Mouse (Mus musculus): ENCODE results near the gene Ceacam18.
"Not testable (repeated sequence)": the region's sequence is repeated elsewhere in the genome, so short reads cannot be mapped to it uniquely, and the experiment has no call there.

The Ceacam18 gene

DNA sequence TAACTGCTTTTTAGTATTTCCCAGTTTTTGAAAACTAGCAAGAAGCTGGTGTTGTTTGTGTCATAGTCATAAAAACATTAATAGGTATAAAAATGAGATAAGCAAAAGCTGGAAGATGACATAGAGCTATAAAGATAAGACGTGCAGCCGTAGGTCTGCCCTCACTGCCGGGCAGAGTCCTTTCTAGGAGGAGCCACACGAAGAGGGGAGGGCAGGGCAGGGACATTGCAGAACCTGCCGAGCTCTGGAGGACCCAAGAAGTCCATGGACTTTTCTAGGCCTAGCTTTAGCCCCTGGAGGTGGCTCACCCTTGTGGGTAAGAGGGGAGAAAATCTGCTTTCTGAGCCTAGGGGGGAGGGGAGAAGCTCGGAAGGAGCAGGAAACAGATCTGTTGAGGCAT lies at the start of gene Ceacam18:
Gene Ceacam18 (plus strand): TSS at position 208 of the 400 bp plus-strand sequence.
- no peak for DNase-seq (ENCODE audit: low read depth)

- DNase-seq (ENCODE audit: low read depth) = no peak
Measured at GRCm38 (mm10) chr7:43584790-43585189, 49.7 kb upstream of the Ceacam18 start.

GRCm38 (mm10) chr7:43601884-43602283 lies 32.6 kb upstream of the Ceacam18 start:
- no peak for DNase-seq (ENCODE audit: low read depth)

DNA sequence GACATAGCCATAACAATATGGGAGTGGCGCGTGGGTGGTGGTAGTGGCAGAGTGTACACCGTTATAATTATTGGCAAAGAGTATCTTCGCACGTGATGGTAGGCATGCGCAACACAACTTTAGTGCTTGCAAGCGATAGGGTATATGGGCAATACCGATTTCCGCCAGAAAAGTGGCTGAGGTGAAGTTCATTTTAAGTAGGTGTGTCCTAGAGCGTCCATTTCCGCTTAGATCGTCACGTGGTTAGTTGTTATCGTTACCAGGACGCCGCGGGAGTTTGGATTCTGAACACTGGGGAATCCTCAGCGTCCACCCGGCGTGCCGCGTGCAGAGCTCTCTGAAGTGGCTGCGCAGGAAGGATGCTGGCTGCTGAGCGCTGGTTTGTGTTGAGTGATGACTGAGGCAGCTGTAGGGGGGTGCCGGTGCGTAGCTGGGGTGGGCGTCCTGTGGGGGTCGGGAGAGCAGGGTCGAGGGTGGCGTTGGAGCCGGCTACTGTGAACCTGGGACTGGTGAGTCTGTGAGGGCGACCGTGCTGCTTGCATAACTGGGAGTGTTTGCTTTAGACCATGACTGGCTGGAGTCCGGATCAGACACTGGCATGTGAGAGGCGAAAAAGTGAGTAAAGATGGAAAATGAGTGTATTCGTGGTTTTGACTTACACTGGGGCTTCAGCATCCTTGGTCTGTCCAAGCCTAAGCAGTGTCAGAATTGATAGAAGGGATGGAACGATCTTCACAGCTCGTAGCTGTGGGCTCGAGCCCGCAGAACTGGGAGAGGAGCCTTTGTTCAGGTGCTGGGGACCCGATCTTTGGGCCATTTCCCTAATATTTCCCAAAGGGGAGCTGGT lies 27.4 kb upstream of the Ceacam18 start, which contains the start of gene Zfp819:
Gene Zfp819 (plus strand): TSS at position 274 of the 847 bp plus-strand sequence.
- DNase-seq (ENCODE audit: low read depth) = peak; percentile 28

DNA sequence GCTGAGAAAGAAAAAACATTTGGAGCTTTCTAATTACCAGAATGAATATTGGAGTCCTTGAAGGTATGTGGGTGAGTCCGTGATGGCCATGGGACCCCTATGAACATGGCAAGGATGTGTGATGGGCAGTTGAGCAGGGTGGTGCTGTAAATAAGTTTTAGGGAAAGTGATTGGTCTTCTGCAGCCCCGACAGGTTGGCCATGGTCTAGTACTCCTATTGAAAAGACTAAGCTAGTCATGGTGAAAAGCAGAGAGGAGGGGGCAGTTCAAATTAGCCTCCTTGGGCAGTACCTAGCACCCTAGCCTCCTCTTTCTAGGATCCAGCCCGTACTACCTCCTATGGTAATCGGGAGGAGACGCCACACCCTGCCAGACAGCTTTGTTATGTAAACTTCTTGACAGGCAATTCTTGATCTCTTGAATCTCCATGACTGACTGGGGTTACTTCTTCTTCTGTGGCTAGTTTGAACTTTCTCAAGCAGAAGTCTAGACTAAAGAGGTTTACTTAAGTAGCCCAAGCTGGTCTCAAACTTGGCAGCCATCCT lies 26.7 kb upstream of the Ceacam18 start:
- DNase-seq (ENCODE audit: low read depth) = no peak

DNA sequence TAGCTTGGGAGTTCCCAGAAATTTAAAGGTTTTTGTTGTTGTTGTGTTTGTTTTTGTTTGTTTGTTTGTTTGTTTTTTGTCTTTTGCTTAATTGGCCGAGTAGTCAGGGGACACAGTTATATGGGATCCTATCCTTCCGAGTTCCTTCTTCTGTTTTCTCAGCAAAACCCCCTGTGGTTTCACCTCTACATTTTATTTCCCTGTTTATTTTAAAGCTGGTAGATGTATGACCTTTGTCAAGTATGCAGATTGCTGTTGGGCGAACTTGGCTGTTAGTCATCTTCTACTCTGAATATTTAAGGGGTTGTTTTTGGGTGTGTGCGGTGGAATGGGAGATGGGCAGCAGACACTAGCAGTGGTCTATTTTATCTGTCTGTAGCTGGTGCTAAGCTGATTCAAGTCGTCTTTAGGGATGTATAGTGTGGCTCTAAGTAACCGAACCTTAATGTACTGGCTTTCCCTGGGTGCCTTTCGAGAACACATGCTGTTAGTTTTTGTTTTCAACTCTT lies 26.1 kb upstream of the Ceacam18 start:
- no peak for DNase-seq (ENCODE audit: low read depth)

- DNase-seq (ENCODE audit: low read depth) = no peak
Measured at GRCm38 (mm10) chr7:43613816-43614551, 20.5 kb upstream of the Ceacam18 start.

DNA sequence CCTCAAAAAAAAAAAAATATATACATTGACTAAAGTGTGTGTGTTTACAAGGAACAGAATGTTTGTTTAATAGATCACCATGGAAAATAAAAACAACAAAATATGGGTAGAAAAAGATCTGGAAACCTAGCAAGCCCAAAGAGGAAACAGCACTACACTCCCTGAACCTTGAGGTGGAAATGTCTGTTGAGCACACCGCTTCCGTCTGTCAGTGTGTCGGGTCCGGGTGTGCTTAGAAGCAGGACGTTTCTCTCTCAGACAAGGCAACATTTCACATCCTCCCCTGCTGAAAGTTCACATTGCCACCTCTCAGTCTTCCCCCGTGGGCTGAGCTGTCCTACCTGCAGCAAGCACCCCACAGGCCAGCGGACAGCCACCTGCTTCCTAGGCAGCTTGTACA lies 11.6 kb upstream of the Ceacam18 start:
- no peak for DNase-seq (ENCODE audit: low read depth)

DNA sequence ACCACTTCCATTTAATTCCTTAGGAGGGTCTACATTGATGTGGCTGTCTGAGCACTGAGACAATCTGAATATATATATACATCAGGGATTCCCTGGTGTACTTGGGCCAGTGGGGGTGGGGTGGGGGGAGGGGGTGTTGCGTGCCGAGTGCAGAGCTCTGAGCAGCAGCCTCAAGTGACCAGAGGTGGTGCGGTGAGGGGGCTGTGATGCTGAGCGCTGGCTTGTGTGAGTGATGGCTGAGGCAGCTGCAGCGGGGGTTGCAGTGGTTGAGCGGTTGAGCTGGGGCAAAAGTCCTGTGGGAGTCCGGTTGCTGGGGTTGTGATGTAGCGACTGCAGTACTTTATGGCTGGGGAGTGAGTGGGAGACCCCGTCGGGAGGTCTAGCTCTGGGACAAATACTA lies 10.7 kb upstream of the Ceacam18 start:
- no peak for DNase-seq (ENCODE audit: low read depth)

DNA sequence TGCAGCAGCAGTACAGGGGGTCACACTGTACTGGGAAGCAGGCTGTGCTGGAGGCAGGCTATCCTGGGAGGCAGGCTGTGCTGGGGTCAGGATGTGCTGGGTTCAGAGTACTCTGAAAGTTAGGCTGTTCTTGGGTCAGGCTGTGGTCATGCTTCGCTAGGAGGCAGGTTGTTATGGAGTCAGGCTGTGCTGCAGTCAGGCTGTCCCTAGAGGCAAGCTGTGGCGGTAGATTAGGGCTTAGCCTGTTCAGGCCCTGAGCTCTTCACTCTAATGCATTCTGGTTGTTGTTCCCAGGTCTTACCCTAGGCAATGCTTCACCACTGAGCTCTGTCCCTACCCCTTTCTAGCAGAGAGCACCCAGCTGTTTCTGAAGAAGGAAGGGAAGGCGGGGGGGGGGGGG lies 9.4 kb upstream of the Ceacam18 start:
- DNase-seq (ENCODE audit: low read depth) = no peak

DNA sequence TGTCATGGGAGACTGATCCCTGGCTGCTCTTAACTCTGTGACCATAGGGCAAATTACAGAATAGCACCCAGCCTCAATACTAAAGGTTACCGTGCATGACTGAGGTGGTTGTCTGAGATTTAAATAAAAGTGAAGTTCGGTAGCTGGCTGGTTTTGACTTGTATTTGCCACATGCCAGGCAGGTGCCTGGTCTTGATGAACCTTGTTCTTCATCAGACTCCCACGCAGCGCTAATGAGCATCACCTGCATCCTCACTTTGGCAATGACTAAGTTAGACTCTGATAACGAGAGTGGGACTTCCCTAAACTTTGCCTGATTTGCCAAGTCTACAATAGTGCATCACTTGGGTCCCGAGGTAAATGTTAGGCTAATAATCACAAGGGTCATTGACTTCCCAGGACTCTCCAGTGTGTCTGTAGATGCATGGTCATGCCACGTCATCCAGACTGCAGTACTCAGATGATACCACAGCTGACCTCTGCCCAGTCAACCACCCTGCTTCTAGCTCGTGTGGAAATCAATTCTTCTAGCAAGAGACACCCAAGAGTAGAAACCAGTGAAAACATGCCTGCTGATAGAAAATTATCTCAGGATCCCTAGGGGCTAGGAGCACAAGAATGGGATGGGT lies 8.6 kb upstream of the Ceacam18 start:
- DNase-seq (ENCODE audit: low read depth) = no peak

DNA sequence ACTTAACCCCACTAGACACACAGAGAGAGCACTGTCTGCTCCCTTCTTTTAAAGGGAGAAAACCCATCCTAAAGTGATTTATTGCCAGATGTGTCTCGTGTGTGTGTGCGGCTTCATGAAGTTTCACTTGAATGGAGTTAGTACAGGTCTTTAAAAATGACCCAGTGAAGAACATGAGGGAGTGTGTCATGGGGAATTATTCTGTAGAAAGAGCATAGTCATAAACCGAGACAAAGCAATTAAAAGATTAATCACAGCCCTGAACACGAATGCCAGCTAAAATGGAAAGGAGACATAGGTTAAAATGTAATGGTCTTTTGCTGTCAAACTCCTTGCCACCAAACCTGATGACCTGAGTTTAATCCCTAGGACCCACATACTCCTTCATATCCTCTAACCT lies 567 bp upstream of the Ceacam18 start:
- DNase-seq (ENCODE audit: low read depth) = no peak

GRCm38 (mm10) chr7:43636194-43636593 lies 1.7 kb downstream of the Ceacam18 start:
- no peak for DNase-seq (ENCODE audit: low read depth)

GRCm38 (mm10) chr7:43637118-43637517 lies 2.6 kb downstream of the Ceacam18 start:
- DNase-seq (ENCODE audit: low read depth) = no peak

GRCm38 (mm10) chr7:43642587-43642986 lies 8.1 kb downstream of the Ceacam18 start:
- DNase-seq (ENCODE audit: low read depth) = no peak

DNA sequence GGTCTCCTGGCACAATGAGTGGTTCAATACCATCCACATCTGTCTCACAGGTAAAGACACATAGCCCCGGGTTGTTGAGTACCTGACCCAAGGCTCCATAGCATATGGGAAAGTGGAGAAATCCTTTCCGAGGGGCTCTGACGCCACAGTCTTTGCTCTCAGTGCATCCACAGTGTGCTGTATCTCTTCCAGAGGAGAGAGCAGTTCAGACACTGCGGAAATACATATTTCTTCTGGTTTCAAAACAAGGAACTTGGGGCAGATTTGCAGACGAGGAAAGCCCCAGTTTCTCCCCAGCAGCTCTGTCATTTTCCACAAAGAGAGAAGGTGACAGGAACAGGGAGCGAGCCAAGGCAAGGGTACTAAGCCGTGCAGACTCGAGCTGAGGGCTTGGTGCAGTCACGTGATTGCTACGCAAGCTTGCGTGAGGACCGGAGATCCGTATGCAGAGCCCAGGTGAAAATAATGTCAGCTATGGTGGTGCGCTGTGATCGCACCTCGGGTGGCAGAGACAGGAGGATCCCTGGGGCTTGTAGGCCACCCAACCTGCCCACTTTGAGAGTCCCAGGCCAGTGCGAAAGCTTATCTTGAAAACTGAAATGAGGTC lies 8.6 kb downstream of the Ceacam18 start:
- no peak for DNase-seq (ENCODE audit: low read depth)

DNA sequence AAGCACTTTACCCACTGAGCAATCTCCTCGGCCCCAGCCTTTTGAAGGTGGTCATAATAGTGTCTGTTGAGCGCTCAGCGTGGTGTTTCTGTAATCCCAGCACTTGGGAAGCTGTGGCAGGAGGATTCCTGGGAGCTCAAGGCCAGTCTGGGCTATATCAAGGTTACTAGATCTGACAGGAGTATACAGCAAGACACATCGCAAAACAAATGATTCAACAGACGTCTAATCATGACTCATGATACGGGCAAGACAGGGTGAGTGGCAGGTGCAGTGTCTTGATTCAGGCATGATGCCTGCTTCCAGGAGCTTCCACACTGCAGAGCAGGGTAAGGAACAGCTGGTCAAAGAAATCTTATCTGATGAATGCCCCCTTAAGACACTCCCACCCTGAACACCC lies 18.2 kb downstream of the Ceacam18 start:
- no peak for DNase-seq (ENCODE audit: low read depth)

DNA sequence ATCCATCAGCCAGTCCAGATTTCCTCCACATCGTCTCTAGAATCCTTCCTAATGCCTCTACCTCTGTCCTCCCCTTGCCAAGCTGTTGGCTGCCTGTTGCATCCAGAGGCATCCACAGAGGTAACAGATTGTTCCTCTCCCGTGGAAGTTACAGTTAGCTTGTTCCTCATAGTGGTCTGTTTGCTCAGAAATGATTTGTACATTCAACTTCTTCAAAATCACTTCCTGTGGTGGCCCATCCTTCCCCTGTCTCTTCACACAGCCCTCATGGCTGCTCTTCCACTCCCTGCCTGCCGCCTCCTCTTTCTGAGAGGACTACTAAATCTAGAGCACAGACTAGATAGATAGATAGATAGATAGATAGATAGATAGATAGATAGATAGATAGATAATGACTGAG lies 20.0 kb downstream of the Ceacam18 start:
- DNase-seq (ENCODE audit: low read depth) = no peak

GRCm38 (mm10) chr7:43656232-43656631 lies 21.7 kb downstream of the Ceacam18 start:
- no peak for DNase-seq (ENCODE audit: low read depth)

DNA sequence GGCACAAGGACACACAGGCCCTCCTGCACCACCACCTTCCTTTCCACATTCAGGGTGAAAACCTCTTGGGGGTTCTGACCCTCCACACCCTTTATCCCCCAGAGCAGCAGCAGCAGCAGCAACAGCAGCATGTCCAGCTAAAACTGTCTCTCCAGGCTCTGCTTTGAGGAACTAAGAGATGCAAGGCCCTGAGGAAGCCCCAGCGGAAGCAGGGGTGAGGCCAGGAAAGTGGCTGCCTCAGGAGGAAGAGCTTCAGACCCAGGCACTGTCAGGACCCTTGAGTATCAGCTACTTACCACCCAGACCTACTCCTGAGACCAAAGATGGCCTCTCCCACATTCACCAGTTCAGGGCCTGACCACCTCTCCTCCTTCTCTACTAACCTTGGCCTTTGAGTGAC lies 25.5 kb downstream of the Ceacam18 start, which contains the start of gene Siglece:
Gene Siglece (minus strand): TSS at position 160 of the 400 bp plus-strand sequence.
- DNase-seq (ENCODE audit: low read depth) = no peak

- no peak for DNase-seq (ENCODE audit: low read depth)
Measured at GRCm38 (mm10) chr7:43662804-43663203, 28.3 kb downstream of the Ceacam18 start.

GRCm38 (mm10) chr7:43667221-43667620 lies 32.7 kb downstream of the Ceacam18 start:
- DNase-seq (ENCODE audit: low read depth) = not testable (repeated sequence)
